Mouse (Mus musculus) embryonic facial prominence, embryonic 14.5 days (tissue): ENCODE results near the gene Rbak. TPM values are rescaled to one million over a fixed set of nuclear protein-coding genes. Genes with fewer than 3 reads are reported as not detected.
"Not testable (repeated sequence)": the region's sequence is repeated elsewhere in the genome, so short reads cannot be mapped to it uniquely, and the experiment has no call there.

Experiments used
- ATAC-seq: fragments of 200-750 bp; cut with Nextera tagmentation; 2 replicates; pipeline ENCODE4 v1.8.0; 2017; ENCODE audit warnings: low read depth, moderate number of reproducible peaks, moderate TSS enrichment
- DNase-seq: peaks from one replicate; pipeline ENCODE4 v3.0.0-alpha.2; 2015; ENCODE audit warnings: low spot score
- H3K27ac ChIP-seq: fragments of 300-500 bp; sonication (generic); replicated peaks from 2 replicates; pipeline ENCODE4 v1.5.1; 2014; ENCODE audit warnings: low read depth, mild to moderate bottlenecking, low read length, moderate library complexity
- H3K27me3 ChIP-seq: fragments of 300-500 bp; sonication (generic); replicated peaks from 2 replicates; pipeline ENCODE4 v1.6.1; 2014; ENCODE audit warnings: low read length; ENCODE audit not compliant: control insufficient read depth, insufficient read depth
- H3K36me3 ChIP-seq: fragments of 300-500 bp; sonication (generic); 2 replicates; pipeline ENCODE4 v1.6.1; 2014; ENCODE audit warnings: low read length, mixed read lengths; ENCODE audit not compliant: control insufficient read depth, insufficient read depth
- H3K4me1 ChIP-seq: fragments of 300-500 bp; sonication (generic); 2 replicates; pipeline ENCODE4 v1.6.1; 2014; ENCODE audit warnings: antibody characterized with exemption, low read length; ENCODE audit not compliant: control insufficient read depth, insufficient read depth
- H3K4me2 ChIP-seq: fragments of 300-500 bp; sonication (generic); 2 replicates; pipeline ENCODE4 v1.6.1; 2014; ENCODE audit warnings: low read depth, mild to moderate bottlenecking, low read length, moderate library complexity, mixed read lengths
- H3K4me3 ChIP-seq: fragments of 300-500 bp; sonication (generic); 2 replicates; pipeline ENCODE4 v1.5.1; 2014; ENCODE audit warnings: low read depth, mild to moderate bottlenecking, low read length
- H3K9ac ChIP-seq: fragments of 300-500 bp; sonication (generic); 2 replicates; pipeline ENCODE4 v1.6.1; 2014; ENCODE audit warnings: low read depth, mild to moderate bottlenecking, low read length, moderate library complexity, mixed read lengths
- H3K9me3 ChIP-seq: fragments of 300-500 bp; sonication (generic); 2 replicates; pipeline ENCODE4 v1.6.1; 2016; ENCODE audit warnings: low read length; ENCODE audit not compliant: control insufficient read depth
- WGBS: fragments of 180-500 bp; shearing (Covaris S2); extraction: QIAGEN DNeasy Blood & Tissue Kit; methylation state at CpG from one replicate; pipeline ENCODE4 v1.1.7; 2014; 5-methylcytosine and 5-hydroxymethylcytosine counted together
- polyA plus RNA-seq: library from polyadenylated mRNA; unstranded; fragments of >200 nt; fragmentation: Nextera tagmentation; extraction: Ambion mirVana; gene quantifications from 2 replicates; pipeline ENCODE4 v1.2.1, GENCODE M21; 2014

Rbak gene
- polyA plus RNA-seq, 1 experiment from 2014 or later, result 7.6 TPM

GRCm38 (mm10) chr5:143153756-143154155 lies 26.8 kb downstream of the Rbak start:
- no peak overlapping the region for H3K9ac ChIP-seq
- ATAC-seq, result no peak
- WGBS, result 86% methylated on average over 10 of the region's 10 CpGs
- H3K4me2 ChIP-seq, result no peak overlapping the region
- no peak overlapping the region for H3K4me3 ChIP-seq
- no peaks in the 10 kb centered on the region for H3K36me3 ChIP-seq
- 0 out of 2 replicates have a peak, but pooled peaks cover 13% of the 10 kb centered on the region for H3K9me3 ChIP-seq
- H3K4me1 ChIP-seq, result no peaks in the 10 kb centered on the region
- peaks cover 26% of the 10 kb centered on the region for H3K27me3 ChIP-seq
- DNase-seq, result no peak
- H3K27ac ChIP-seq, result no peak overlapping the region

- no peak for ATAC-seq
- WGBS, result 81% methylated on average over 2 of the region's 2 CpGs
- Histone ChIP-seq H3K4me3 (no peak overlapping the region), H3K9me3 (0 out of 2 replicates have a peak, but pooled peaks cover 13% of the 10 kb centered on the region), H3K27me3 (no peaks in the 10 kb centered on the region), H3K9ac (no peak overlapping the region), H3K4me2 (no peak overlapping the region), H3K4me1 (no peaks in the 10 kb centered on the region), H3K27ac (no peak overlapping the region), H3K36me3 (no peaks in the 10 kb centered on the region)
- no peak for DNase-seq
Observed at GRCm38 (mm10) chr5:143150044-143150443, 30.5 kb downstream of the Rbak start.

GRCm38 (mm10) chr5:143149536-143149935 lies 31.0 kb downstream of the Rbak start:
- 79% methylated on average over 2 of the region's 2 CpGs for WGBS
- H3K36me3 ChIP-seq, result no peaks in the 10 kb centered on the region
- H3K27me3 ChIP-seq, result no peaks in the 10 kb centered on the region
- no peak overlapping the region for H3K4me3 ChIP-seq
- no peak overlapping the region for H3K9ac ChIP-seq
- no peaks in the 10 kb centered on the region for H3K4me1 ChIP-seq
- no peak overlapping the region for H3K27ac ChIP-seq
- no peak for DNase-seq
- H3K4me2 ChIP-seq, result no peak overlapping the region
- ATAC-seq, result no peak
- H3K9me3 ChIP-seq, result 0 out of 2 replicates have a peak, but pooled peaks cover 13% of the 10 kb centered on the region

- Histone ChIP-seq H3K4me2 (no peak overlapping the region), H3K36me3 (no peaks in the 10 kb centered on the region), H3K4me1 (no peaks in the 10 kb centered on the region), H3K27ac (no peak overlapping the region), H3K9ac (no peak overlapping the region), H3K27me3 (no peaks in the 10 kb centered on the region), H3K4me3 (no peak overlapping the region), H3K9me3 (0 out of 2 replicates have a peak, but pooled peaks cover 13% of the 10 kb centered on the region)
- no peak for DNase-seq
- ATAC-seq, result no peak
- 83% methylated on average over 5 of the region's 5 CpGs for WGBS
Observed at GRCm38 (mm10) chr5:143148661-143149060, 31.9 kb downstream of the Rbak start.

- 0 out of 2 replicates have a peak, but pooled peaks cover 13% of the 10 kb centered on the region for H3K9me3 ChIP-seq
- no peak for DNase-seq
- no peaks in the 10 kb centered on the region for H3K4me1 ChIP-seq
- H3K27ac ChIP-seq, result no peak within 1 kb of the TSS
- H3K27me3 ChIP-seq, result no peaks in the 10 kb centered on the region
- no peak for ATAC-seq
- H3K4me3 ChIP-seq, result no peak within 1 kb of the TSS
- H3K4me2 ChIP-seq, result no peak within 1 kb of the TSS
- H3K9ac ChIP-seq, result no peak within 1 kb of the TSS
- H3K36me3 ChIP-seq, result no peaks in the 10 kb centered on the region
- WGBS, result 63% methylated on average over 3 of the region's 3 CpGs
Observed at GRCm38 (mm10) chr5:143147481-143147880, 33.1 kb downstream of the Rbak start, which contains the start of gene Olfr718-ps1. TSS of gene Olfr718-ps1 (minus strand) at chr5:143147581.

GRCm38 (mm10) chr5:143137580-143137979 lies 43.0 kb downstream of the Rbak start:
- WGBS, result 89% methylated on average over 12 of the region's 13 CpGs
- no peaks in the 10 kb centered on the region for H3K9me3 ChIP-seq
- H3K36me3 ChIP-seq, result no peaks in the 10 kb centered on the region
- H3K4me3 ChIP-seq, result no peak overlapping the region
- H3K27me3 ChIP-seq, result no peaks in the 10 kb centered on the region
- no peak overlapping the region for H3K27ac ChIP-seq
- H3K4me2 ChIP-seq, result no peak overlapping the region
- ATAC-seq (no peak), DNase-seq (no peak)
- no peaks in the 10 kb centered on the region for H3K4me1 ChIP-seq
- H3K9ac ChIP-seq, result no peak overlapping the region

GRCm38 (mm10) chr5:143135042-143135441 lies 45.5 kb downstream of the Rbak start:
- H3K9ac ChIP-seq, result no peak overlapping the region
- no peaks in the 10 kb centered on the region for H3K36me3 ChIP-seq
- ATAC-seq, result no peak
- no peak overlapping the region for H3K4me3 ChIP-seq
- no peaks in the 10 kb centered on the region for H3K27me3 ChIP-seq
- no peak overlapping the region for H3K27ac ChIP-seq
- no peak overlapping the region for H3K4me2 ChIP-seq
- DNase-seq, result no peak
- 94% methylated on average over 7 of the region's 7 CpGs for WGBS
- H3K9me3 ChIP-seq, result 0 out of 2 replicates have a peak, but pooled peaks cover 3% of the 10 kb centered on the region
- no peaks in the 10 kb centered on the region for H3K4me1 ChIP-seq

GRCm38 (mm10) chr5:143134216-143135010 lies 46.2 kb downstream of the Rbak start:
- 86% methylated on average over 3 of the region's 6 CpGs for WGBS

More at GRCm38 (mm10) chr5:143134216-143135010, 46.2 kb downstream of the Rbak start:
- not testable (repeated sequence) for H3K27ac ChIP-seq, H3K27me3 ChIP-seq, H3K4me3 ChIP-seq, ATAC-seq, H3K9me3 ChIP-seq, H3K4me1 ChIP-seq, H3K9ac ChIP-seq, DNase-seq, H3K4me2 ChIP-seq, H3K36me3 ChIP-seq
